Mouse (Mus musculus): ENCODE results near the gene Hist1h2bb. TPM values are rescaled to one million over a fixed set of nuclear protein-coding genes. Genes with fewer than 3 reads are reported as not detected.

The Hist1h2bb gene
- polyA plus RNA-seq (2015; fragmentation: Illumina TruSeq; extraction: RNeasy Lipid Tissue Mini Kit (QIAGEN cat#74804); ENCODE audit: insufficient read depth, low read depth, low replicate concordance): not detected

DNA sequence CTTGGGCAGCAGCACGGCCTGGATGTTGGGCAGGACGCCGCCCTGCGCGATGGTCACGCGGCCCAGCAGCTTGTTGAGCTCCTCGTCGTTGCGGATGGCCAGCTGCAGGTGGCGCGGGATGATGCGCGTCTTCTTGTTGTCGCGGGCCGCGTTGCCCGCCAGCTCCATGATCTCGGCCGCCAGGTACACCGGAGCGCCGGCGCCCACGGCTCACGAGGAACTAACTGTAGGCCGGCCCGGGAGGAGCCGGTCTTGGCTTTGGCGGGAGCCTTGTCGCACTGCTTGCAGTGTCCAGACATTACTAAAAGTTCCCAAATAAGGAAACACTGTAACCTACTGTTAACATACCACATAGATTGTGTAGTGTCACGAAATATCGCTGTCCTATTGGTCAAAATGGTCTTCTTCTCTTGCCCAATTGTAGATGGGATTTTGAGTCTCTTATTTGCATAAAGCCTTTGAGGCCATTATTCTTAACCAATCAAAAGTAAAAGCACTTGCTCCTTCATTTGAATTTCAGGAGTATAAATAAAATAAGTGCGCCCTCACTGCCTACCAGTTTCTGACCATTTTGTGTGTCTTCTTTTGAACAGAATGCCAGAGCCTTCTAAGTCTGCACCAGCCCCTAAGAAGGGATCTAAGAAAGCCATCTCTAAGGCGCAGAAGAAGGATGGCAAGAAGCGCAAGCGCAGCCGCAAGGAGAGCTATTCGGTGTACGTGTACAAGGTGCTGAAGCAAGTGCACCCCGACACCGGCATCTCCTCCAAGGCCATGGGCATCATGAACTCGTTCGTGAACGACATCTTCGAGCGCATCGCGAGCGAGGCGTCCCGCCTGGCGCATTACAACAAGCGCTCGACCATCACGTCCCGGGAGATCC is at the start of gene Hist1h2bb:
Gene Hist1h2bb (plus strand): TSS at position 534 of the 880 bp plus-strand sequence.

DNA sequence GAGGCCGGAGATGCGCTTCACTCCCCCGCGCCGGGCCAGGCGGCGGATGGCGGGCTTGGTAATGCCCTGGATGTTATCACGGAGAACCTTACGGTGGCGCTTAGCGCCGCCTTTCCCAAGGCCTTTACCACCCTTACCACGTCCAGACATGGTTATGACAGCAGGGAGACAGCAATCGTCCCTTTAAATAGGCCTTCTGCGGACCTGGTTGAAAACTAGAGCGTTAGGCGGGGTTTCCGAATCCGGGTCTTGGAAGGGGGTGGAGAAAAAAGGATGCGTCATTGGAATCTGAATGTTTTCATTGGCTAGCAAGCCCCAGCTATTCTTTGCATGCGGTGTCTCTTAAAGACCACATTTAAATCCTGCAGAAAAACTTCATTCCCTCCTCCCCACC is 48.2 kb upstream of the Hist1h2bb start, which contains the start of gene Hist1h4c:
Gene Hist1h4c (minus strand): TSS at position 155 of the 394 bp plus-strand sequence.

DNA sequence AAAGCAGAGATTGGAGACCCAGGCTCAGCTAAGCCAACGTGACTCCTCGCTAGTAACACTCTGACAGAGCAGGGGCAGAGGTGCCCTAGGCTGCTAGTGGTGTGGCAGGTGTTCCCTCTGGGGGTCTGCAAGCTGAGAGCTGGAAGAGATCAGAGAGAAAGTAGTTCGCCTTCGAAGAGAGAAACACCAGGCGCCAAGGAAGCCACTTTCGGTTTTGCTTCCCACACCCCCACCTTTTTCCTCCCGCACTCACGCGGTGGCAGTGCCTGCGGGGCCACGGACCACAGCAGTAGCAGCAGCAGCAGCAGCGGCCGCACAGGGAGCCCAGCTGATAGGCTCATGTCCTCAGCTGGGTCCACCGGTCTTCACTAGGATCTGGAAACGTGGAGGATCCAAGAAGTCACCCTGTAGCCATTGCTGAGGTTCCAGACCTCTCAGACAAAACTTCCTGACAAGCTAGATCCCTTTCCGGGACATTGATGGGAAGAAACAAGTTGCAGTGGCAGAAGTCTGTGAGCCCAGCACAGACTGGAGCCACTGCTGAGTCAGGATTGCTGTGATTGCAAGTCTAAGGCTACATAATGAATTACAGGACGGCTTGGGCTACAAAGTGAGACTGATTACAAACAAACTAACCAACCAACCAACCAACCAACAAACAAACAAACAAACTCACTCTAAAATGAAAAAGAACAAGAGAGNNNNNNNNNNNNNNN is 36.0 kb upstream of the Hist1h2bb start, which contains the start of gene Hfe:
Gene Hfe (minus strand): TSS at position 481 of the 716 bp plus-strand sequence.

DNA sequence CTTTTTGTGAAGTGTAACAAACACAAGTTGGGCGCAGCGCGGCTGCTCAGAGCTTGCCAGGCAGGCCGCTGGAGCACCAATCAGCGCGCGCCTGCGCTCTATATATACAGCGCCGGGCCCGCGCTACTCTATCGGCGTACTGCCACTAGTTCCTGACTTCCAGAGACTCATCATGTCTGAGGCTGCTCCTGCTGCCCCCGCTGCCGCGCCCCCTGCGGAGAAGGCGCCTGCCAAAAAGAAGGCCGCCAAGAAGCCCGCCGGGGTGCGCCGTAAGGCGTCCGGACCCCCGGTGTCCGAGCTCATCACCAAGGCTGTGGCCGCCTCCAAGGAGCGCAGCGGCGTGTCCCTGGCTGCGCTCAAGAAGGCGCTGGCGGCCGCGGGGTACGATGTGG is 7.9 kb upstream of the Hist1h2bb start, which contains the start of gene Hist1h1c:
Gene Hist1h1c (plus strand): TSS at position 132 of the 392 bp plus-strand sequence.

DNA sequence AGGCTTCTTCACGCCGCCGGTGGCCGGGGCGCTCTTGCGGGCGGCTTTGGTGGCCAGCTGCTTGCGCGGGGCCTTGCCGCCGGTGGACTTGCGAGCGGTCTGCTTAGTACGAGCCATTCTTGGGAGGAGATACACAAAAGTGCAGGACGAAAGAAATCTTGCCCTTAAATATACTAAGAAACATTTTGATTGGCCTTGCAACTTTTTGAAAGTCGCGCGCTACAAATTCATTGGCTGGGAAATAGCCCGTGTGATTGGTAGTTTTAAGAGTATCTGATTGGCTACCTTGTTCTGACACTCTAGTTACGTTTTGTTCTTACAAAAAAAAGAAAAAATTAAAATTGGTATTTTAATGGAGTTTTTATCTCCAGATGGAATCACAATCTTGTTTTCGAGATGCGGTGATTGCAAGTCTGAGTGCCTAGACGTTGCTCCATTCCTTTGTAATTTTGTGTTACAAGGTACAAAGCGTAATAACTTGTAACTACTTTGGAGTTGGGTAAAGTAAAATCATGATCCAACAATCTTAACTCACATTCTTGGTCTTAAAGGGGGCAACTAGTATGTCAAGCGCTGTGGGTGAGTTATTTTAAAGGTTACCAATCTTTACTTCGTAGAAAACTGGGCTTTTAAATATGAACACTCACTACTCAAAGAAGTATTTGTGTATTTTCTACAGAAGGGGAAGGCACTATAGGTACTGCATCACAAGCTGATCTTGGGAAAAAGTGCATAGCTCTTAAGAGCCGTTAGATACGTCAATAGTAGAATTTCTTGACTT is 963 bp upstream of the Hist1h2bb start, which contains the start of gene Hist1h3c:
Gene Hist1h3c (minus strand): TSS at position 222 of the 781 bp plus-strand sequence.

DNA sequence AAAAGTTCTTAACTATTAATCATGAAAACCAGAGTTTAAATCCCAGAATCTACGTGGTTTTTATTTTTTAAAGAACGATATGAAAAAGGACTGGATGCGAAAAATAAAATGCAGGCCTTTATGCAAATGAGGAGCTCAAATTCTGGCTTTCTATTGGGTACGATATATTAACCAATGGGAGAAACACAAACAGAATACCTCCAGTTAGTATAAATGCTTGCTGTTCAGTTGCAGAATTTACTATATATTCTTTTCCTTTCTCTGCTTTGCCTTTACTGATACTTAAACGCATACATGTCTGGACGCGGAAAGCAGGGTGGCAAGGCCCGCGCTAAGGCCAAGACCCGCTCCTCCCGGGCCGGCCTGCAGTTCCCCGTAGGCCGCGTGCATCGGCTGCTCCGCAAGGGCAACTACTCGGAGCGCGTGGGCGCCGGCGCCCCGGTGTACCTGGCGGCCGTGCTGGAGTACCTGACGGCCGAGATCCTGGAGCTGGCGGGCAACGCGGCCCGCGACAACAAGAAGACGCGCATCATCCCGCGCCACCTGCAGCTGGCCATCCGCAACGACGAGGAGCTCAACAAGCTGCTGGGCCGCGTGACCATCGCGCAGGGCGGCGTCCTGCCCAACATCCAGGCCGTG is 4.4 kb downstream of the Hist1h2bb start, which contains the start of gene Hist1h2ab:
Gene Hist1h2ab (plus strand): TSS at position 288 of the 639 bp plus-strand sequence.

DNA sequence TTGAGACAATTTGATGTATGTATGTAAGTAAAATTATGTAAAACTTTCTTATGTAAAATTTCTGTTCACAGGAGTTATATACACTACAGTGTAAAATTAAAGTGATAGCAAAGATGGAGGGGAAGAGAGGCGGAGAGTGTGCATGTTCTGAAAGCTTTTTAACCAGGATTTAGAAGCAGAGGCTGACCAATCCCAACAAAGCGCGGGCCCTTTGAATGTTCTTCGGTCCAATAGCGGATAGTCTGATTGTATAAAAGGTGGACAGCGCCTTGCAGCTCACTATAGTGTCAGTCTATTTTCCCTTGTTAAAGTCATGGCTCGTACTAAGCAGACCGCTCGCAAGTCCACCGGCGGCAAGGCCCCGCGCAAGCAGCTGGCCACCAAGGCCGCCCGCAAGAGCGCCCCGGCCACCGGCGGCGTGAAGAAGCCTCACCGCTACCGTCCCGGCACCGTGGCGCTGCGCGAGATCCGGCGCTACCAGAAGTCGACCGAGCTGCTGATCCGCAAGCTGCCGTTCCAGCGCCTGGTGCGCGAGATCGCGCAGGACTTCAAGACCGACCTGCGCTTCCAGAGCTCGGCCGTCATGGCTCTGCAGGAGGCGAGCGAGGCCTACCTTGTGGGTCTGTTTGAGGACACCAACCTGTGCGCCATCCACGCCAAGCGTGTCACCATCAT is 5.7 kb downstream of the Hist1h2bb start, which contains the start of gene Hist1h3b:
Gene Hist1h3b (plus strand): TSS at position 201 of the 675 bp plus-strand sequence.

DNA sequence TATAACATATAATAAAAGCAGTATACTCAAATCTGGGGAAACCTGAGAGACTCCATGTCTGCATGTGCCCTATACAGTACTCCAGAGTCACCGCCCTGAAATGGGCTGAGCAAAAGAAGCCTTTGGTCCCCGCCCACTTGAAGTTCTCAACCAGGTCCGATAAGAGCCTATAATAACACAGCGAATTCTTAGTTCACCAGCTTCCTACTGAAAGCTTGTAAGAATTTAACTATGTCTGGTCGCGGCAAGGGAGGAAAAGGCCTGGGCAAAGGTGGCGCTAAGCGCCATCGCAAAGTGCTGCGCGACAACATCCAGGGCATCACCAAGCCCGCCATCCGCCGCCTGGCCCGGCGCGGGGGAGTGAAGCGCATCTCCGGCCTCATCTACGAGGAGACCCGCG is 10.3 kb downstream of the Hist1h2bb start, which contains the start of gene Hist1h4b:
Gene Hist1h4b (plus strand): TSS at position 224 of the 400 bp plus-strand sequence.

DNA sequence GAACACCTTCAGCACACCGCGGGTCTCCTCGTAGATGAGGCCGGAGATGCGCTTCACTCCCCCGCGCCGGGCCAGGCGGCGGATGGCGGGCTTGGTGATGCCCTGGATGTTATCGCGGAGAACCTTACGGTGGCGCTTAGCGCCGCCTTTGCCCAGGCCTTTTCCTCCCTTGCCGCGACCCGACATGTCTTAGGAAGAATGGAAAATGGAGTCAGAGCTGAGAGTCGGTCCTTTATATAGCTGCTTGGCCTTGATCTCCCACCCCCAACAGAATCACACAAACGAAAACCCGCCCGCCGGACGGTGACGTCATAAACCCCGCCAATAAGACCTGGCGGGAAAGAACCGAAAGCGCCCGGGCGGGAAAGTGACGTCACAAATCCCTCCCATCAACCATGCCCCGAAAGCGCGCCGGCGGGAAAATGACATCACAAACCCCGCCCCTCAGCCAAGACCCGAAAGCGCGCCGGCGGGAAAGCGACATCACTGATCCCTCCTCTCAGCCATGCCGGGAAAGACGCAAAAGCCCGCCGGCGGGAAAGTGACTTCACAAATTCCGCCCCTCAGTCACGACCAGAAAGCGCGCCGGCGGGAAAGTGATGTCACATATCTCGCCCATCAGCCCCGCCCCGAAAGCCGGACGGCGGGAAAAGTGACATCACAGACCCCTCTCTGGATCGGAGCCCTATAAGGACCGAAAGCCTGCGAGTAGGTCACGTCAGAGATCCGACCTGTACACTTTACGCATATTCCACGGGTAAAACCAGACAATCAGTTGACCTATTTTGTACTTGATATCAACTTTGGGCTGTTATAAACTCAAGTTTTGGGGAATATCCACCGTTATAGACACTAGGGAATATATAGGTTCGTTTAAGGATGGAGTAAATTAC is 14.7 kb downstream of the Hist1h2bb start, which contains the start of gene Hist1h4a:
Gene Hist1h4a (minus strand): TSS at position 259 of the 893 bp plus-strand sequence.

DNA sequence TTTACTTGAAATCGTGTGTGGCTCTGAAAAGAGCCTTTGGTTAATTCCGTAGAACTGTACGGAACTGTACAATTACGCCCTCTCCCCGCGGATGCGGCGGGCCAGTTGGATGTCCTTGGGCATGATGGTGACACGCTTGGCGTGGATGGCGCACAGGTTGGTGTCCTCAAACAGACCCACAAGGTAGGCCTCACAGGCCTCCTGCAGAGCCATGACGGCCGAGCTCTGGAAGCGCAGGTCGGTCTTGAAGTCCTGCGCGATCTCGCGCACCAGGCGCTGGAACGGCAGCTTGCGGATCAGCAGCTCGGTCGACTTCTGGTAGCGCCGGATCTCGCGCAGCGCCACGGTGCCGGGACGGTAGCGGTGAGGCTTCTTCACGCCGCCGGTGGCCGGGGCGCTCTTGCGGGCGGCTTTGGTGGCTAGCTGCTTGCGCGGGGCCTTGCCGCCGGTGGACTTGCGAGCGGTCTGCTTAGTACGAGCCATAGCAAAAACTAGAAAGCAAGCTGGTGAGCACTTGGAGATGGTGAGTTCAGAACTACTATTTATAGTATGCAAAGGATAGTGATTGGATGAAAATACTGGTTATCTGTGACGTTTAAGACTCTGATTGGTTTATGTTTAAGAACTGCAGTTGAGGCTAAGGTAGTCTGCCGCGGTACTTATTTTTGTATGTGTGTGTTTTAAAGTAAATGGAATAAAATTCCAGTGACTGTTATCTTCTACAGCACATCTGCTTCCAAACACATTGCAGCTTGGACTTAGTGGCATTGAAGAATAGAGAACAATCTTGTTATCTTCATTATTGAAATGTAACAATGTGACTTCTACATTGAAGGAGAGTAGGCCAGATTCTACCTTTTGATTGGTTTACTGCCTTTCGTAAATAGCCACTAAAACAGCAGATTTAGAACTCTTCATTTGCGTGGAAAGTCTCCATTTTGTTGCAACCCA is 15.6 kb downstream of the Hist1h2bb start, which contains the start of gene Hist1h3a:
Gene Hist1h3a (minus strand): TSS at position 516 of the 951 bp plus-strand sequence.

DNA sequence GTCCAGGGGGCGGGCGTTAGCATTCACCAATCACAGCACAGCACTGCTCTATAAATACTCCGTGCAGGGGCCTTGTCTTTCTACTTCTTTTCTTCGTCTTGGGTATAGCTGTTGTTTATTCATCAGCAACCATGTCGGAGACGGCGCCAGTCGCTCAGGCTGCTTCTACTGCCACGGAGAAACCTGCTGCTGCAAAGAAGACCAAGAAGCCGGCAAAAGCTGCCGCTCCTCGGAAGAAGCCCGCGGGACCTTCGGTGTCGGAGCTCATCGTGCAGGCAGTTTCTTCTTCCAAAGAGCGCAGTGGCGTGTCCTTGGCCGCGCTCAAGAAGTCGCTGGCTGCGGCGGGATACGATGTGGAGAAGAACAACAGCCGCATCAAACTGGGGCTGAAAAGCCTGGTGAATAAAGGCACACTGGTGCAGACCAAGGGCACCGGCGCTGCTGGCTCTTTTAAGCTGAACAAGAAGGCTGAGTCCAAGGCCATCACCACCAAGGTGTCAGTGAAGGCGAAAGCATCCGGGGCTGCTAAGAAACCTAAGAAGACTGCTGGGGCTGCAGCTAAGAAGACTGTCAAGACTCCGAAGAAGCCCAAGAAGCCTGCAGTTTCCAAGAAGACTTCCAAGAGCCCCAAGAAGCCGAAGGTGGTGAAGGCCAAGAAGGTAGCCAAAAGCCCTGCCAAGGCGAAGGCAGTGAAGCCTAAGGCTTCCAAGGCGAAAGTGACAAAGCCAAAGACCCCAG is 17.2 kb downstream of the Hist1h2bb start, which contains the start of gene Hist1h1a:
Gene Hist1h1a (plus strand): TSS at position 81 of the 738 bp plus-strand sequence.

DNA sequence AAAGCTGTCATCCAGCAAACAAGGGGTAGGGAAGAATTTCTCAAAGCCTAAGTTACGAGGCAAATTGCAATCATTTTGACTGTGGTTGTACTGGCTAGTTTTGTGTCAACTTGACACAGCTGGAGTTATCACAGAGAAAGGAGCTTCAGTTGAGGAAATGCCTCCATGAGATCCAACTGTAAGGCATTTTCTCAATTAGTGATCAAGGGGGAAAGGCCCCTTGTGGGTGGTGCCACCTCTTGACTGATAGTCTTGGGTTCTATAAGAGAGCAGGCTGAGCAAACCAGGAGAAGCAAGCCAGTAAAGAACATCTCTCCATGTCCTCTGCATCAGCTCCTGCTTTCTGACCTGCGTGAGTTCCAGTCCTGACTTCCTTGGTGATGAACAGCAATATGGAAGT is 23.1 kb downstream of the Hist1h2bb start, which contains the start of gene Trim38:
Gene Trim38 (plus strand): TSS at position 301 of the 400 bp plus-strand sequence.

Other genes starting within 250 kb of the Hist1h2bb start
- gene Hist1h4h, start 215.7 kb upstream of the Hist1h2bb start, polyA plus RNA-seq (2015; fragmentation: Illumina TruSeq; extraction: RNeasy Lipid Tissue Mini Kit (QIAGEN cat#74804); ENCODE audit: insufficient read depth, low read depth, low replicate concordance): 9.1 TPM
- not detected for gene Hist1h2af, start 212.8 kb upstream of the Hist1h2bb start, polyA plus RNA-seq (2015; fragmentation: Illumina TruSeq; extraction: RNeasy Lipid Tissue Mini Kit (QIAGEN cat#74804); ENCODE audit: insufficient read depth, low read depth, low replicate concordance)
- not detected for gene Hist1h3g, start 211.3 kb upstream of the Hist1h2bb start, polyA plus RNA-seq (2015; fragmentation: Illumina TruSeq; extraction: RNeasy Lipid Tissue Mini Kit (QIAGEN cat#74804); ENCODE audit: insufficient read depth, low read depth, low replicate concordance)
- not detected for gene Hist1h2bh, start 203.3 kb upstream of the Hist1h2bb start, polyA plus RNA-seq (2015; fragmentation: Illumina TruSeq; extraction: RNeasy Lipid Tissue Mini Kit (QIAGEN cat#74804); ENCODE audit: insufficient read depth, low read depth, low replicate concordance)
- not detected for gene Hist1h3f, start 202.7 kb upstream of the Hist1h2bb start, polyA plus RNA-seq (2015; fragmentation: Illumina TruSeq; extraction: RNeasy Lipid Tissue Mini Kit (QIAGEN cat#74804); ENCODE audit: insufficient read depth, low read depth, low replicate concordance)
- gene Hist1h4f, start 195.1 kb upstream of the Hist1h2bb start, polyA plus RNA-seq (2015; fragmentation: Illumina TruSeq; extraction: RNeasy Lipid Tissue Mini Kit (QIAGEN cat#74804); ENCODE audit: insufficient read depth, low read depth, low replicate concordance): not detected
- gene Hist1h1d, start 193.5 kb upstream of the Hist1h2bb start, polyA plus RNA-seq (2015; fragmentation: Illumina TruSeq; extraction: RNeasy Lipid Tissue Mini Kit (QIAGEN cat#74804); ENCODE audit: insufficient read depth, low read depth, low replicate concordance): 0.48 TPM
- not detected for gene Hist1h3e, start 184.4 kb upstream of the Hist1h2bb start, polyA plus RNA-seq (2015; fragmentation: Illumina TruSeq; extraction: RNeasy Lipid Tissue Mini Kit (QIAGEN cat#74804); ENCODE audit: insufficient read depth, low read depth, low replicate concordance)
- not detected for gene Hist1h2ae, start 175.5 kb upstream of the Hist1h2bb start, polyA plus RNA-seq (2015; fragmentation: Illumina TruSeq; extraction: RNeasy Lipid Tissue Mini Kit (QIAGEN cat#74804); ENCODE audit: insufficient read depth, low read depth, low replicate concordance)
- gene Hist1h2bg, start 175.3 kb upstream of the Hist1h2bb start, polyA plus RNA-seq (2015; fragmentation: Illumina TruSeq; extraction: RNeasy Lipid Tissue Mini Kit (QIAGEN cat#74804); ENCODE audit: insufficient read depth, low read depth, low replicate concordance): not detected
- not detected for gene Hist1h2bf, start 172.5 kb upstream of the Hist1h2bb start, polyA plus RNA-seq (2015; fragmentation: Illumina TruSeq; extraction: RNeasy Lipid Tissue Mini Kit (QIAGEN cat#74804); ENCODE audit: insufficient read depth, low read depth, low replicate concordance)
- gene Hist1h2ad, start 172.4 kb upstream of the Hist1h2bb start, polyA plus RNA-seq (2015; fragmentation: Illumina TruSeq; extraction: RNeasy Lipid Tissue Mini Kit (QIAGEN cat#74804); ENCODE audit: insufficient read depth, low read depth, low replicate concordance): not detected
- gene Hist1h3d, start 171.0 kb upstream of the Hist1h2bb start, polyA plus RNA-seq (2015; fragmentation: Illumina TruSeq; extraction: RNeasy Lipid Tissue Mini Kit (QIAGEN cat#74804); ENCODE audit: insufficient read depth, low read depth, low replicate concordance): not detected
- gene Hist1h4d, start 165.1 kb upstream of the Hist1h2bb start, polyA plus RNA-seq (2015; fragmentation: Illumina TruSeq; extraction: RNeasy Lipid Tissue Mini Kit (QIAGEN cat#74804); ENCODE audit: insufficient read depth, low read depth, low replicate concordance): not detected
- gene Hist1h2be, start 125.6 kb upstream of the Hist1h2bb start, polyA plus RNA-seq (2015; fragmentation: Illumina TruSeq; extraction: RNeasy Lipid Tissue Mini Kit (QIAGEN cat#74804); ENCODE audit: insufficient read depth, low read depth, low replicate concordance): 1.9 TPM
- 0.70 TPM for gene Hist1h1e, start 124.2 kb upstream of the Hist1h2bb start, polyA plus RNA-seq (2015; fragmentation: Illumina TruSeq; extraction: RNeasy Lipid Tissue Mini Kit (QIAGEN cat#74804); ENCODE audit: insufficient read depth, low read depth, low replicate concordance)
- 0.33 TPM for gene Hist1h2ac, start 62.8 kb upstream of the Hist1h2bb start, polyA plus RNA-seq (2015; fragmentation: Illumina TruSeq; extraction: RNeasy Lipid Tissue Mini Kit (QIAGEN cat#74804); ENCODE audit: insufficient read depth, low read depth, low replicate concordance)
- 37.3 TPM for gene Hist1h2bc, start 62.5 kb upstream of the Hist1h2bb start, polyA plus RNA-seq (2015; fragmentation: Illumina TruSeq; extraction: RNeasy Lipid Tissue Mini Kit (QIAGEN cat#74804); ENCODE audit: insufficient read depth, low read depth, low replicate concordance)
- not detected for gene Hist1h1t, start 50.9 kb upstream of the Hist1h2bb start, polyA plus RNA-seq (2015; fragmentation: Illumina TruSeq; extraction: RNeasy Lipid Tissue Mini Kit (QIAGEN cat#74804); ENCODE audit: insufficient read depth, low read depth, low replicate concordance)
- 2.0 TPM for gene Hist1h4c, start 48.3 kb upstream of the Hist1h2bb start, polyA plus RNA-seq (2015; fragmentation: Illumina TruSeq; extraction: RNeasy Lipid Tissue Mini Kit (QIAGEN cat#74804); ENCODE audit: insufficient read depth, low read depth, low replicate concordance)
- 11.9 TPM for gene Hfe, start 35.9 kb upstream of the Hist1h2bb start, polyA plus RNA-seq (2015; fragmentation: Illumina TruSeq; extraction: RNeasy Lipid Tissue Mini Kit (QIAGEN cat#74804); ENCODE audit: insufficient read depth, low read depth, low replicate concordance)
- gene Hist1h1c, start 7.9 kb upstream of the Hist1h2bb start, polyA plus RNA-seq (2015; fragmentation: Illumina TruSeq; extraction: RNeasy Lipid Tissue Mini Kit (QIAGEN cat#74804); ENCODE audit: insufficient read depth, low read depth, low replicate concordance): 18.7 TPM
- not detected for gene Hist1h3c, start 1.1 kb upstream of the Hist1h2bb start, polyA plus RNA-seq (2015; fragmentation: Illumina TruSeq; extraction: RNeasy Lipid Tissue Mini Kit (QIAGEN cat#74804); ENCODE audit: insufficient read depth, low read depth, low replicate concordance)
- gene Hist1h2ab, start 4.4 kb downstream of the Hist1h2bb start, polyA plus RNA-seq (2015; fragmentation: Illumina TruSeq; extraction: RNeasy Lipid Tissue Mini Kit (QIAGEN cat#74804); ENCODE audit: insufficient read depth, low read depth, low replicate concordance): not detected
- not detected for gene Hist1h3b, start 5.5 kb downstream of the Hist1h2bb start, polyA plus RNA-seq (2015; fragmentation: Illumina TruSeq; extraction: RNeasy Lipid Tissue Mini Kit (QIAGEN cat#74804); ENCODE audit: insufficient read depth, low read depth, low replicate concordance)
- not detected for gene Hist1h4b, start 10.3 kb downstream of the Hist1h2bb start, polyA plus RNA-seq (2015; fragmentation: Illumina TruSeq; extraction: RNeasy Lipid Tissue Mini Kit (QIAGEN cat#74804); ENCODE audit: insufficient read depth, low read depth, low replicate concordance)
- not detected for gene Hist1h4a, start 14.5 kb downstream of the Hist1h2bb start, polyA plus RNA-seq (2015; fragmentation: Illumina TruSeq; extraction: RNeasy Lipid Tissue Mini Kit (QIAGEN cat#74804); ENCODE audit: insufficient read depth, low read depth, low replicate concordance)
- not detected for gene Hist1h3a, start 15.7 kb downstream of the Hist1h2bb start, polyA plus RNA-seq (2015; fragmentation: Illumina TruSeq; extraction: RNeasy Lipid Tissue Mini Kit (QIAGEN cat#74804); ENCODE audit: insufficient read depth, low read depth, low replicate concordance)
- gene Hist1h1a, start 16.9 kb downstream of the Hist1h2bb start, polyA plus RNA-seq (2015; fragmentation: Illumina TruSeq; extraction: RNeasy Lipid Tissue Mini Kit (QIAGEN cat#74804); ENCODE audit: insufficient read depth, low read depth, low replicate concordance): not detected
- not detected for gene Trim38, start 23.2 kb downstream of the Hist1h2bb start, polyA plus RNA-seq (2015; fragmentation: Illumina TruSeq; extraction: RNeasy Lipid Tissue Mini Kit (QIAGEN cat#74804); ENCODE audit: insufficient read depth, low read depth, low replicate concordance)
- gene Slc17a2, start 60.3 kb downstream of the Hist1h2bb start, polyA plus RNA-seq (2015; fragmentation: Illumina TruSeq; extraction: RNeasy Lipid Tissue Mini Kit (QIAGEN cat#74804); ENCODE audit: insufficient read depth, low read depth, low replicate concordance): not detected
- gene Slc17a3, start 92.7 kb downstream of the Hist1h2bb start, polyA plus RNA-seq (2015; fragmentation: Illumina TruSeq; extraction: RNeasy Lipid Tissue Mini Kit (QIAGEN cat#74804); ENCODE audit: insufficient read depth, low read depth, low replicate concordance): not detected
- gene Slc17a1, start 121.0 kb downstream of the Hist1h2bb start, polyA plus RNA-seq (2015; fragmentation: Illumina TruSeq; extraction: RNeasy Lipid Tissue Mini Kit (QIAGEN cat#74804); ENCODE audit: insufficient read depth, low read depth, low replicate concordance): not detected
- 0.26 TPM for gene Slc17a4, start 168.3 kb downstream of the Hist1h2bb start, polyA plus RNA-seq (2015; fragmentation: Illumina TruSeq; extraction: RNeasy Lipid Tissue Mini Kit (QIAGEN cat#74804); ENCODE audit: insufficient read depth, low read depth, low replicate concordance)
- not detected for gene Hist1h2ba, start 187.4 kb downstream of the Hist1h2bb start, polyA plus RNA-seq (2015; fragmentation: Illumina TruSeq; extraction: RNeasy Lipid Tissue Mini Kit (QIAGEN cat#74804); ENCODE audit: insufficient read depth, low read depth, low replicate concordance)
- not detected for gene Hist1h2aa, start 187.7 kb downstream of the Hist1h2bb start, polyA plus RNA-seq (2015; fragmentation: Illumina TruSeq; extraction: RNeasy Lipid Tissue Mini Kit (QIAGEN cat#74804); ENCODE audit: insufficient read depth, low read depth, low replicate concordance)
- 13.2 TPM for gene Scgn, start 244.5 kb downstream of the Hist1h2bb start, polyA plus RNA-seq (2015; fragmentation: Illumina TruSeq; extraction: RNeasy Lipid Tissue Mini Kit (QIAGEN cat#74804); ENCODE audit: insufficient read depth, low read depth, low replicate concordance)